Comparison of ENCODE assay signal across 8 mouse cellular contexts in the genomic region with DNA sequence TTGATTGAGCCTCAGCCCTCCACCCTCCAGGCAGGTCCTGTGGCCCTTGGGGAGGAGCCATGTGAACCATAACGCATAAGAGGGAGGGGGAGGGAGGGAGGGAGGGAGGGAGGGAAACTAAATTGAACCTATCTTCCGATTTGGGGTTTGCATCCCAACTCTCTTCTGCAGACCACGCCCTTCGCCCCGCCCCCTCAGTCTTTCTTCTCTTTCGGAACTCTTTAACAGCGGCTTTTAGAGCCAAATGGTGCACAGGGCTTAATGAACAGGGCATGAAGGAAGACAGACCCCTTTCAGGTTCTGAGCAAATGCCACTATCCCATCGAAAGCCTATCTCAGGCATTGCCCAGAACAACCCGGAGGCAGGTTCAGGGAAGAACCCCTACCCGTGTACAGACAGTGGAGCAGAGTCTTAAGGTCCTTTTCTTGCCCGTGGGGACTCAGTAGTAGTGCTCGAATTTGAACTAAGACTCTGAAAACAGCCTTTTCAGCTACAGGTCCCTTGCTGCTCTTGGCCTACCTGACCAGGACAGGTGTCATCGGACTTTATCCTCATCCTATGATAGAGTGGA. TPM values are rescaled to one million over a fixed set of nuclear protein-coding genes. Genes with fewer than 3 reads are reported as not detected.
DNase-seq lines count a peak whose midpoint lies in the region; ATAC-seq and TF ChIP-seq lines count a peak whose summit lies in the region.

No protein-coding gene starts in this region.

- H3K9me3 ChIP-seq in hindbrain, embryonic 10.5 days = no peaks in the 10 kb centered on the region
- no peaks in the 10 kb centered on the region for H3K9me3 ChIP-seq in stomach, embryonic 15.5 days

- H3K4me3 ChIP-seq in gastrocnemius, adult 2 months = peak overlapping the region; percentile 45
- peak overlapping the region; percentile 69 for H3K4me3 ChIP-seq in hindbrain, embryonic 10.5 days
- peak overlapping the region; percentile 28 for H3K4me3 ChIP-seq in lung, adult 2 months (replicated peaks; ENCODE audit: extremely low read depth, low read depth, low read length)
- peak overlapping the region; percentile 16; the same call in 1 of the 2 replicates for H3K4me3 ChIP-seq in stomach, embryonic 15.5 days (replicated peaks)

- no peak overlapping the region for H3K9ac ChIP-seq in stomach, embryonic 15.5 days

- ATAC-seq in stomach, embryonic 15.5 days (ENCODE audit: insufficient read depth, low FRiP score, low read depth) = no peak

- 1% methylated on average over 13 of the region's 13 CpGs for WGBS in hindbrain, embryonic 10.5 days
- WGBS in lung, adult 2 months = 2% methylated on average over 13 of the region's 13 CpGs
- WGBS in stomach, embryonic 15.5 days = 3% methylated on average over 13 of the region's 13 CpGs

- no peak overlapping the region for H3K27ac ChIP-seq in gastrocnemius, adult 2 months
- H3K27ac ChIP-seq in hindbrain, embryonic 10.5 days = peak overlapping the region; percentile 97
- no peak overlapping the region for H3K27ac ChIP-seq in stomach, embryonic 15.5 days

- TF ChIP-seq POLR2A in lung, adult 2 months (IDR thresholded peaks at IDR 0.05; ENCODE audit: borderline replicate concordance, extremely low read depth, low read depth, low read length) = no peak

- H3K4me2 ChIP-seq in stomach, embryonic 15.5 days = peak overlapping the region; percentile 48

- H3K27me3 ChIP-seq in hindbrain, embryonic 10.5 days (ENCODE audit: insufficient read depth, poor library complexity, severe bottlenecking) = peaks cover 35% of the 10 kb centered on the region
- peaks cover 16% of the 10 kb centered on the region for H3K27me3 ChIP-seq in stomach, embryonic 15.5 days (replicated peaks)

- H3K4me1 ChIP-seq in hindbrain, embryonic 10.5 days (replicated peaks) = peaks cover 45% of the 10 kb centered on the region
- 0 out of 2 replicates have a peak, but pooled peaks cover 4% of the 10 kb centered on the region for H3K4me1 ChIP-seq in lung, adult 2 months (ENCODE audit: control insufficient read depth, insufficient read depth, low read length)
- peaks cover 21% of the 10 kb centered on the region for H3K4me1 ChIP-seq in stomach, embryonic 15.5 days

- DNase-seq in gastrocnemius, adult 2 months = no peak
- no peak for DNase-seq in gastrocnemius, postnatal 10 days
- peak; percentile 45 for DNase-seq in MEL-GATA-1-ER (ENCODE audit: extremely low read depth, low read depth)
- peak; percentile 66 for DNase-seq in hindbrain, embryonic 10.5 days (ENCODE audit: low spot score)
- peak; percentile 15 for DNase-seq in lung, adult 2 months
- no peak for DNase-seq in ovary, postnatal 14 days (ENCODE audit: low spot score)
- DNase-seq in adrenal gland, adult 8-10 months = no peak

- intact Hi-C loops in gastrocnemius, adult 2 months (cut with DNase I) = no loop called here

- no peak for TF ChIP-seq CTCF in gastrocnemius, adult 2 months (IDR thresholded peaks at IDR 0.05)
- TF ChIP-seq CTCF in lung, adult 2 months (IDR thresholded peaks at IDR 0.05; ENCODE audit: insufficient read depth, low read length) = no peak

- no peaks in the 10 kb centered on the region for H3K36me3 ChIP-seq in hindbrain, embryonic 10.5 days
- H3K36me3 ChIP-seq in stomach, embryonic 15.5 days = no peaks in the 10 kb centered on the region

RNA-seq across cellular contexts. Expression of gene Zfp663, which starts 0.6 kb away (rescaled TPM):
- total RNA-seq in gastrocnemius, adult 2 months (2021) = not detected
- total RNA-seq in gastrocnemius, postnatal 10 days (2021) = under 1 TPM in 1 of 2 experiments, not detected in 1; 0.23 TPM
- 5.5 and 6.7 TPM in 2 replicates for polyA plus RNA-seq in hindbrain, embryonic 10.5 days (2016; fragmentation: Nextera tagmentation; extraction: Ambion mirVana)
- 0.46 and 1.3 TPM in 2 replicates for polyA plus RNA-seq in lung, adult 2 months (2012; rRNA removed)
- polyA plus RNA-seq in stomach, embryonic 15.5 days (2015; fragmentation: Nextera tagmentation; extraction: Ambion mirVana) = 0.64 and 0.66 TPM in 2 replicates
- not detected for total RNA-seq in adrenal gland, adult 8-10 months (2022)

RNA-seq across cellular contexts. Expression of gene Zfp334, which starts 20.1 kb away (rescaled TPM):
- 1 to 10 TPM; 2.3 TPM for total RNA-seq in gastrocnemius, adult 2 months (2021)
- total RNA-seq in gastrocnemius, postnatal 10 days (2021) = 1 to 10 TPM; 2.8 to 3.9 TPM
- 16.9 and 19.9 TPM in 2 replicates for polyA plus RNA-seq in hindbrain, embryonic 10.5 days (2016; fragmentation: Nextera tagmentation; extraction: Ambion mirVana)
- 2.6 and 3.5 TPM in 2 replicates for polyA plus RNA-seq in lung, adult 2 months (2012; rRNA removed)
- polyA plus RNA-seq in stomach, embryonic 15.5 days (2015; fragmentation: Nextera tagmentation; extraction: Ambion mirVana) = 5.6 TPM in 2 replicates
- 1 to 10 TPM; 5.3 to 7.5 (median 6.3) TPM for total RNA-seq in adrenal gland, adult 8-10 months (2022)

RNA-seq across cellular contexts. Expression of gene Ocstamp, which starts 32.3 kb away (rescaled TPM):
- under 1 TPM in 1 of 2 experiments, not detected in 1; 0.11 TPM for total RNA-seq in gastrocnemius, adult 2 months (2021)
- 1 to 10 TPM in 1 of 2 experiments, under 1 TPM in 1; 0.14 to 1.3 TPM for total RNA-seq in gastrocnemius, postnatal 10 days (2021)
- polyA plus RNA-seq in hindbrain, embryonic 10.5 days (2016; fragmentation: Nextera tagmentation; extraction: Ambion mirVana) = 0.07 TPM in 1 of 2 replicates, not detected in the other
- polyA plus RNA-seq in lung, adult 2 months (2012; rRNA removed) = 0.07 and 0.09 TPM in 2 replicates
- polyA plus RNA-seq in stomach, embryonic 15.5 days (2015; fragmentation: Nextera tagmentation; extraction: Ambion mirVana) = 0.37 and 0.59 TPM in 2 replicates
- under 1 TPM; 0.14 to 0.17 (median 0.16) TPM for total RNA-seq in adrenal gland, adult 8-10 months (2022)

RNA-seq across cellular contexts. Expression of gene Elmo2, which starts 41.7 kb away (rescaled TPM):
- 10 to 100 TPM; 12.8 to 15.0 TPM for total RNA-seq in gastrocnemius, adult 2 months (2021)
- total RNA-seq in gastrocnemius, postnatal 10 days (2021) = 10 to 100 TPM; 20.3 to 24.3 TPM
- 90.0 and 94.6 TPM in 2 replicates for polyA plus RNA-seq in hindbrain, embryonic 10.5 days (2016; fragmentation: Nextera tagmentation; extraction: Ambion mirVana)
- 95.0 and 148 TPM in 2 replicates for polyA plus RNA-seq in lung, adult 2 months (2012; rRNA removed)
- 53.2 and 56.2 TPM in 2 replicates for polyA plus RNA-seq in stomach, embryonic 15.5 days (2015; fragmentation: Nextera tagmentation; extraction: Ambion mirVana)
- 10 to 100 TPM; 22.8 to 36.2 (median 31.4) TPM for total RNA-seq in adrenal gland, adult 8-10 months (2022)

Comparison
In these comparisons a context has a peak if more than half of its experiments do, and no peak if none do; other contexts are left out.
1. DNase-seq: peak in MEL-GATA-1-ER (single experiment), hindbrain, embryonic 10.5 days (single experiment) and lung, adult 2 months (single experiment); none in gastrocnemius, adult 2 months (single experiment), gastrocnemius, postnatal 10 days (single experiment), ovary, postnatal 14 days (single experiment) and adrenal gland, adult 8-10 months (single experiment).
2. H3K4me3 ChIP-seq: peak in every context shown above with its lines; median percentile 69 in hindbrain, embryonic 10.5 days; 45 in gastrocnemius, adult 2 months; 28 in lung, adult 2 months; 16 in stomach, embryonic 15.5 days.